Mouse (Mus musculus): ENCODE measurements around the gene Serhl. TPM values are rescaled to one million over a fixed set of nuclear protein-coding genes. Genes with fewer than 3 reads are reported as not detected.
A peak's percentile ranks its signal among the peaks of the same experiment; 100 is the strongest.

The Serhl gene
- polyA plus RNA-seq, 1 experiment from 2014 or later: 30.6 TPM

- 96% methylated on average over 6 of the region's 6 CpGs for WGBS
- no peaks in the 10 kb centered on the region for H3K9me3 ChIP-seq
- no peak overlapping the region for H3K27ac ChIP-seq
- H3K4me2 ChIP-seq (replicated peaks): no peak overlapping the region
- H3K9ac ChIP-seq (replicated peaks): no peak overlapping the region
- no peaks in the 10 kb centered on the region for H3K27me3 ChIP-seq
- H3K4me1 ChIP-seq (replicated peaks): no peaks in the 10 kb centered on the region
- H3K36me3 ChIP-seq: peaks cover 90% of the 10 kb centered on the region
- H3K4me3 ChIP-seq (replicated peaks): no peak overlapping the region
- ATAC-seq: no peak
Measured at GRCm38 (mm10) chr15:83134671-83135070, 45.4 kb downstream of the Serhl start.

DNA sequence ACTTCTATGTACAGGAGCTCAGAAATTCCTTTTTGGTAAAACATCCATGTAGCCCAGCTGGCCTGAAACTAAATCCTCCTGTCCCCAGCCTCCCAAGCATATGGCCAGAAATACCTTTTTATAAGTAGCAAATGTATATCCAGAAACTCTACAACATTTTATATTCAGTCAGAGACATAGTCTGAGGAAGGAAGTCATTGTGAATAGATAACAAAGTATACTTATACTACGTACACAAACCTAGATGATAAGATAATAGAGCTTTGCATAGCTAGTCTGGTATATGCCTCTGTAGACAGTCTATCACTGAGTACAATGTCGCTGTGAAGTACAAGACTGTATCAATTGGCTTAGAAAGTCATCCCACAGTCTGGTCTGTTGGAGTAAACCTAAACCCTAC is 46.3 kb downstream of the Serhl start:
- peaks cover 80% of the 10 kb centered on the region for H3K36me3 ChIP-seq
- H3K4me3 ChIP-seq (replicated peaks): no peak overlapping the region
- H3K27ac ChIP-seq: no peak overlapping the region
- ATAC-seq: no peak
- peaks cover 4% of the 10 kb centered on the region; the same call in 1 of the 2 replicates for H3K4me1 ChIP-seq (replicated peaks)
- H3K4me2 ChIP-seq (replicated peaks): no peak overlapping the region
- WGBS: 95% methylated on average over 2 of the region's 2 CpGs
- no peak overlapping the region for H3K9ac ChIP-seq (replicated peaks)
- H3K27me3 ChIP-seq: no peaks in the 10 kb centered on the region
- H3K9me3 ChIP-seq: no peaks in the 10 kb centered on the region

GRCm38 (mm10) chr15:83142861-83143260 is 53.6 kb downstream of the Serhl start:
- Histone ChIP-seq H3K4me1 (replicated peaks) (peaks cover 41% of the 10 kb centered on the region), H3K36me3 (peaks cover 41% of the 10 kb centered on the region), H3K4me2 (replicated peaks) (no peak overlapping the region), H3K27me3 (no peaks in the 10 kb centered on the region), H3K9me3 (no peaks in the 10 kb centered on the region), H3K4me3 (replicated peaks) (no peak overlapping the region), H3K9ac (replicated peaks) (0 out of 2 replicates have a peak overlapping the region, but pooled peaks have one; percentile 7), H3K27ac (peak overlapping the region; percentile 20; the same call in 1 of the 2 replicates)
- 32% methylated on average over 5 of the region's 5 CpGs for WGBS
- ATAC-seq: 0 out of 2 replicates have a peak, but pooled peaks have one; percentile 30

GRCm38 (mm10) chr15:83145541-83145940 is 56.2 kb downstream of the Serhl start:
- ATAC-seq: no peak
- no peaks in the 10 kb centered on the region for H3K9me3 ChIP-seq
- H3K27me3 ChIP-seq: no peaks in the 10 kb centered on the region
- H3K27ac ChIP-seq: no peak overlapping the region
- H3K4me1 ChIP-seq (replicated peaks): peaks cover 49% of the 10 kb centered on the region
- WGBS: 90% methylated on average over 6 of the region's 6 CpGs
- H3K4me2 ChIP-seq (replicated peaks): no peak overlapping the region
- H3K9ac ChIP-seq (replicated peaks): no peak overlapping the region
- H3K4me3 ChIP-seq (replicated peaks): no peak overlapping the region
- H3K36me3 ChIP-seq: peaks cover 32% of the 10 kb centered on the region

GRCm38 (mm10) chr15:83148395-83148794 is 59.1 kb downstream of the Serhl start:
- Histone ChIP-seq H3K36me3 (peaks cover 35% of the 10 kb centered on the region), H3K4me1 (replicated peaks) (peaks cover 26% of the 10 kb centered on the region), H3K27ac (peak overlapping the region; percentile 98), H3K27me3 (no peaks in the 10 kb centered on the region), H3K9me3 (no peaks in the 10 kb centered on the region), H3K9ac (replicated peaks) (peak overlapping the region; percentile 97), H3K4me3 (replicated peaks) (peak overlapping the region; percentile 96), H3K4me2 (replicated peaks) (peak overlapping the region; percentile 89)
- ATAC-seq: no peak
- 6% methylated on average over 21 of the region's 21 CpGs for WGBS

DNA sequence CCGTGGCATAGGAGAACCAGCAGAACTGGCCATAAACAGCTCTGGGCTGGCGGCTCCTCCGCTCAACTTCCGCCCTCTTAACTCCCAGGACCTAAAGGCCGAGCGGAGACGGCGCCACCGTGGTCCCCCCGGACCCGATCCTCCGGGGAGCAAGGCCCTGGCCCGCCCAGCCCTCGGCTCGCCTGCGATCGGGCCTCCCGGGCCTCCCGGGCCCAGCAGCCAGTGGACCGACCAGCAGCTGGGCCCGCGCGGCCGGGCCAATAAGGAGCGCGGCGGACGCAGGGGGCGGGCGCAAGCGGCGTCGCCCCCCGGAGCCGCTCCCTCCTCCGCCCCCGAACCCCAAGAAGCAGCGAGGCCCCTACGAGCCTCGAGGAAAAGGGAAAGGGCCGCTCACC is 59.5 kb downstream of the Serhl start:
- peaks cover 39% of the 10 kb centered on the region for H3K36me3 ChIP-seq
- ATAC-seq: peak; percentile 85
- H3K27me3 ChIP-seq: no peaks in the 10 kb centered on the region
- H3K4me2 ChIP-seq (replicated peaks): peak overlapping the region; percentile 89
- peak overlapping the region; percentile 96 for H3K4me3 ChIP-seq (replicated peaks)
- WGBS: under 1% methylated on average over 28 of the region's 41 CpGs
- H3K9me3 ChIP-seq: no peaks in the 10 kb centered on the region
- H3K9ac ChIP-seq (replicated peaks): peak overlapping the region; percentile 97
- H3K27ac ChIP-seq: peak overlapping the region; percentile 98
- peaks cover 23% of the 10 kb centered on the region for H3K4me1 ChIP-seq (replicated peaks)

- no peaks in the 10 kb centered on the region for H3K9me3 ChIP-seq
- peaks cover 19% of the 10 kb centered on the region for H3K4me1 ChIP-seq (replicated peaks)
- peak within 1 kb of the TSS; percentile 96 for H3K4me3 ChIP-seq (replicated peaks)
- no peaks in the 10 kb centered on the region for H3K27me3 ChIP-seq
- H3K4me2 ChIP-seq (replicated peaks): peak within 1 kb of the TSS; percentile 89
- peak within 1 kb of the TSS; percentile 98 for H3K27ac ChIP-seq
- WGBS: under 1% methylated on average over 56 of the region's 56 CpGs
- peaks cover 38% of the 10 kb centered on the region for H3K36me3 ChIP-seq
- peak within 1 kb of the TSS; percentile 97 for H3K9ac ChIP-seq (replicated peaks)
- ATAC-seq: peak; percentile 93
Measured at GRCm38 (mm10) chr15:83149196-83150072, 60.1 kb downstream of the Serhl start, which contains the start of gene Poldip3. Poldip3 (minus strand) TSS chr15:83149384.

- H3K9ac ChIP-seq (replicated peaks): peak overlapping the region; percentile 97
- H3K4me1 ChIP-seq (replicated peaks): peaks cover 19% of the 10 kb centered on the region
- no peaks in the 10 kb centered on the region for H3K9me3 ChIP-seq
- peak overlapping the region; percentile 98 for H3K27ac ChIP-seq
- no peak for ATAC-seq
- H3K4me3 ChIP-seq (replicated peaks): peak overlapping the region; percentile 96
- peak overlapping the region; percentile 89 for H3K4me2 ChIP-seq (replicated peaks)
- H3K27me3 ChIP-seq: no peaks in the 10 kb centered on the region
- WGBS: 27% methylated on average over 3 of the region's 3 CpGs
- H3K36me3 ChIP-seq: peaks cover 34% of the 10 kb centered on the region
Measured at GRCm38 (mm10) chr15:83150073-83150442, 60.8 kb downstream of the Serhl start.

DNA sequence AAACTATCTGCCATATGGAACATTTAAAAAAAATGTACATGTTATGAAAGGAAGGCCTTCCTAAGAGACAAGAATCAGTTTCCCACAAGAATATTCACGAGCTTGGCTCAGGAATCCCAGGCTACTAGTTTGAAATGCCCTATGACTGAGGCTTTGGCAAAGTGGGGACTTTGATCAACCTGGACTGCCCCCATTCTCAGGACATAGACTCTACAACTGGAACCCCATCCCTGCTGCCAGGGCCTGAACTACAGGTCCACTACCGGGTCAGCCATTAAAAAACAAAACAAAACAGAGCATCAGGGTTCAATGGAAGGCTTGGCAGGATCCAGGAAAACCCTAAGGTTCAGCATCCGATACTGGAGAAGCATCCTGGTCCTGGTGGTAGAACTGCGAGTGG is 61.4 kb downstream of the Serhl start:
- H3K9ac ChIP-seq (replicated peaks): no peak overlapping the region
- ATAC-seq: no peak
- no peak overlapping the region for H3K4me2 ChIP-seq (replicated peaks)
- 92% methylated on average over 4 of the region's 4 CpGs for WGBS
- H3K4me3 ChIP-seq (replicated peaks): no peak overlapping the region
- no peaks in the 10 kb centered on the region for H3K9me3 ChIP-seq
- H3K27me3 ChIP-seq: no peaks in the 10 kb centered on the region
- peaks cover 33% of the 10 kb centered on the region for H3K36me3 ChIP-seq
- H3K4me1 ChIP-seq (replicated peaks): peaks cover 19% of the 10 kb centered on the region
- peak overlapping the region; percentile 53; the same call in 1 of the 2 replicates for H3K27ac ChIP-seq

DNA sequence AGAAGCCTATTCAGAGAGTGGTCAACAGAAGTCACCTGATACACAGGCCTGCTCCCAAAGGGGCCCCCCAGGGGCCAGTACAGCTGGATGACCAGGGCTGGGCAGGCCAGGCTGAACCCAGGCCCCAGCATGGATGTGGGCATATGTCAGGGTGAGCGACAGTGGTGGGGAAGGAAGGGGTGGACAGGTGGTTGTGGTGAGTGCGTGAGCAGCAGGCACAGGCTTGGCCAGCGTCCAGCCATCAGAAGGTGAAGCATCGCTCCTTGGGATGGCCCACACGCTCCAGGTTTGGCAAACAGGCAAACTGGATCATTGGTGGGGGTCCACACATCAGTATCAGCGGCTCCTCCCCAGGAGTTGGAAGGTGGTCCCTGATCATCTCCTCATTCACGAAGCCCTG is 65.0 kb downstream of the Serhl start:
- Histone ChIP-seq H3K36me3 (peaks cover 51% of the 10 kb centered on the region), H3K9me3 (no peaks in the 10 kb centered on the region; the same call in 1 of the 2 replicates), H3K27ac (no peak overlapping the region), H3K4me2 (replicated peaks) (no peak overlapping the region), H3K4me1 (replicated peaks) (peaks cover 5% of the 10 kb centered on the region), H3K27me3 (no peaks in the 10 kb centered on the region), H3K4me3 (replicated peaks) (no peak overlapping the region), H3K9ac (replicated peaks) (no peak overlapping the region)
- 93% methylated on average over 7 of the region's 7 CpGs for WGBS
- no peak for ATAC-seq

- peaks cover 62% of the 10 kb centered on the region for H3K36me3 ChIP-seq
Measured at GRCm38 (mm10) chr15:83155672-83156419, 66.5 kb downstream of the Serhl start.

More at GRCm38 (mm10) chr15:83155672-83156419, 66.5 kb downstream of the Serhl start:
- Histone ChIP-seq H3K4me1 (replicated peaks) (no peaks in the 10 kb centered on the region), H3K27ac (no peak overlapping the region), H3K9me3 (no peaks in the 10 kb centered on the region; the same call in 1 of the 2 replicates), H3K9ac (replicated peaks) (no peak overlapping the region), H3K4me2 (replicated peaks) (no peak overlapping the region), H3K27me3 (no peaks in the 10 kb centered on the region), H3K4me3 (replicated peaks) (no peak overlapping the region)
- ATAC-seq: no peak
- WGBS: 76% methylated on average over 6 of the region's 6 CpGs
